Mouse (Mus musculus) hindlimb bud, embryonic 11.5 days (tissue): ENCODE data around the gene Smim24.

Experiments used
- DNase-seq: peaks from one replicate; pipeline ENCODE4 v3.0.0-alpha.2; 2012; ENCODE audit warnings: low read depth, low spot score; ENCODE audit errors: extremely low spot score

The Smim24 gene

GRCm38 (mm10) chr10:81389801-81390677 lies 2.8 kb upstream of the Smim24 start:
- DNase-seq: no peak

GRCm38 (mm10) chr10:81390678-81390965 lies 2.2 kb upstream of the Smim24 start:
- no peak for DNase-seq

GRCm38 (mm10) chr10:81392270-81392669 lies 581 bp upstream of the Smim24 start:
- DNase-seq: no peak

- DNase-seq: no peak
Measured at GRCm38 (mm10) chr10:81393456-81394063, 709 bp downstream of the Smim24 start.

GRCm38 (mm10) chr10:81395127-81395526 lies 2.3 kb downstream of the Smim24 start:
- no peak for DNase-seq

- DNase-seq: no peak
Measured at GRCm38 (mm10) chr10:81395865-81396264, 3.0 kb downstream of the Smim24 start.

- DNase-seq: no peak
Measured at GRCm38 (mm10) chr10:81396749-81397148, 3.9 kb downstream of the Smim24 start.

- DNase-seq: no peak
Measured at GRCm38 (mm10) chr10:81399296-81399695, 6.4 kb downstream of the Smim24 start.

GRCm38 (mm10) chr10:81399798-81400308 lies 7.0 kb downstream of the Smim24 start:
- DNase-seq: no peak

- DNase-seq: no peak
Measured at GRCm38 (mm10) chr10:81400371-81401204, 7.7 kb downstream of the Smim24 start.

GRCm38 (mm10) chr10:81401205-81401520 lies 8.3 kb downstream of the Smim24 start:
- no peak for DNase-seq

GRCm38 (mm10) chr10:81401521-81402226 lies 8.8 kb downstream of the Smim24 start:
- DNase-seq: no peak

- DNase-seq: no peak
Measured at GRCm38 (mm10) chr10:81402227-81402765, 9.4 kb downstream of the Smim24 start.

- DNase-seq: no peak
Measured at GRCm38 (mm10) chr10:81403511-81403910, 10.7 kb downstream of the Smim24 start.

GRCm38 (mm10) chr10:81404082-81404481 lies 11.2 kb downstream of the Smim24 start:
- DNase-seq: no peak

GRCm38 (mm10) chr10:81404720-81405119 lies 11.9 kb downstream of the Smim24 start:
- no peak for DNase-seq

GRCm38 (mm10) chr10:81405588-81406201 lies 12.8 kb downstream of the Smim24 start:
- no peak for DNase-seq

- DNase-seq: no peak
Measured at GRCm38 (mm10) chr10:81406504-81407440, 13.9 kb downstream of the Smim24 start.
